Mouse (Mus musculus) midbrain, postnatal 0 days (tissue): ENCODE results near the gene Necab2. TPM values are rescaled to one million over a fixed set of nuclear protein-coding genes. Genes with fewer than 3 reads are reported as not detected.

Experiments
- ATAC-seq: fragments of 200-750 bp; cut with Nextera tagmentation; 2 replicates; pipeline ENCODE4 v1.8.0; 2017; ENCODE audit warnings: moderate number of reproducible peaks, mild to moderate bottlenecking, moderate TSS enrichment, moderate library complexity; ENCODE audit not compliant: low FRiP score
- DNase-seq: peaks from one replicate; pipeline ENCODE4 v3.0.0-alpha.2; 2015; ENCODE audit warnings: low spot score
- H3K27ac ChIP-seq: fragments of 300-500 bp; sonication (generic); 2 replicates; pipeline ENCODE4 v1.5.1; 2014; ENCODE audit warnings: low read depth, mild to moderate bottlenecking, low read length, mixed read lengths
- H3K27me3 ChIP-seq: fragments of 300-500 bp; sonication (generic); 2 replicates; pipeline ENCODE4 v1.6.1; 2014; ENCODE audit warnings: low read length, control low read depth, mixed read lengths; ENCODE audit not compliant: insufficient read depth
- H3K36me3 ChIP-seq: fragments of 300-500 bp; sonication (generic); 2 replicates; pipeline ENCODE4 v1.6.1; 2014; ENCODE audit warnings: low read length, control low read depth, mixed read lengths; ENCODE audit not compliant: insufficient read depth
- H3K4me1 ChIP-seq: fragments of 300-500 bp; sonication (generic); 2 replicates; pipeline ENCODE4 v1.6.1; 2014; ENCODE audit warnings: mild to moderate bottlenecking, control low read depth, antibody characterized with exemption, low read length, mixed read lengths; ENCODE audit not compliant: insufficient read depth
- H3K4me2 ChIP-seq: fragments of 300-500 bp; sonication (generic); 2 replicates; pipeline ENCODE4 v1.6.1; 2014; ENCODE audit warnings: low read depth, mild to moderate bottlenecking, low read length, mixed read lengths; ENCODE audit not compliant: poor library complexity, severe bottlenecking
- H3K4me3 ChIP-seq: fragments of 300-500 bp; sonication (generic); 2 replicates; pipeline ENCODE4 v1.5.1; 2014; ENCODE audit warnings: low read depth, mild to moderate bottlenecking, low read length, moderate library complexity
- H3K9ac ChIP-seq: fragments of 300-500 bp; sonication (generic); replicated peaks from 2 replicates; pipeline ENCODE4 v1.6.1; 2014; ENCODE audit warnings: mild to moderate bottlenecking, low read length, moderate library complexity, mixed read lengths; ENCODE audit not compliant: poor library complexity, severe bottlenecking
- H3K9me3 ChIP-seq: fragments of 300-500 bp; sonication (generic); 2 replicates; pipeline ENCODE4 v1.6.1; 2016; ENCODE audit warnings: low read length, control low read depth
- CTCF ChIP-seq: IDR thresholded peaks from 2 replicates; pipeline ENCODE4 v1.5.1; 2016; ENCODE audit warnings: antibody characterized with exemption, mild to moderate bottlenecking
- WGBS: fragments of 180-500 bp; shearing (Covaris S2); extraction: QIAGEN DNeasy Blood & Tissue Kit; methylation state at CpG from one replicate; pipeline ENCODE4 v1.1.7; 2014; 5-methylcytosine and 5-hydroxymethylcytosine counted together
- polyA plus RNA-seq: library from polyadenylated mRNA; unstranded; fragments of >200 nt; fragmentation: Nextera tagmentation; extraction: Ambion mirVana; gene quantifications from 2 replicates; pipeline ENCODE4 v1.2.1, GENCODE M21; 2015
- total RNA-seq: library from RNA; depleted of rRNA; stranded (reverse); fragments of >200 nt; gene quantifications from 2 replicates; pipeline ENCODE4 v1.2.3, GENCODE M21; 2014

Gene Necab2
- total and polyA plus RNA-seq, 2 experiments from 2014 or later = 76.6 to 119 TPM

GRCm38 (mm10) chr8:119496848-119497247 is 50.3 kb downstream of the Necab2 start:
- Histone ChIP-seq H3K4me3 (no peak overlapping the region), H3K36me3 (no peaks in the 10 kb centered on the region), H3K4me1 (peaks cover 2% of the 10 kb centered on the region; the same call in 1 of the 2 replicates), H3K9me3 (no peaks in the 10 kb centered on the region), H3K27ac (no peak overlapping the region), H3K9ac (no peak overlapping the region), H3K27me3 (no peaks in the 10 kb centered on the region), H3K4me2 (no peak overlapping the region)
- DNase-seq (no peak), ATAC-seq (no peak)
- TF ChIP-seq CTCF = peak; percentile 63
- 38% methylated on average over 6 of the region's 6 CpGs for WGBS

- 91% methylated on average over 2 of the region's 2 CpGs for WGBS
- H3K4me3 ChIP-seq = no peak overlapping the region
- H3K27ac ChIP-seq = no peak overlapping the region
- no peak for DNase-seq
- H3K9ac ChIP-seq = no peak overlapping the region
- H3K9me3 ChIP-seq = no peaks in the 10 kb centered on the region
- H3K27me3 ChIP-seq = no peaks in the 10 kb centered on the region
- no peaks in the 10 kb centered on the region for H3K36me3 ChIP-seq
- peaks cover 2% of the 10 kb centered on the region; the same call in 1 of the 2 replicates for H3K4me1 ChIP-seq
- ATAC-seq = no peak
- TF ChIP-seq CTCF = no peak
- no peak overlapping the region for H3K4me2 ChIP-seq
Measured at GRCm38 (mm10) chr8:119499836-119500235, 53.3 kb downstream of the Necab2 start.

GRCm38 (mm10) chr8:119501598-119501997 is 55.1 kb downstream of the Necab2 start, which contains the start of gene Slc38a8:
Gene Slc38a8, minus strand, starts transcription at chr8:119501698.
- H3K27ac ChIP-seq = no peak within 1 kb of the TSS
- no peak for ATAC-seq
- no peak within 1 kb of the TSS for H3K4me3 ChIP-seq
- H3K4me1 ChIP-seq = peaks cover 2% of the 10 kb centered on the region; the same call in 1 of the 2 replicates
- no peaks in the 10 kb centered on the region for H3K27me3 ChIP-seq
- no peak within 1 kb of the TSS for H3K9ac ChIP-seq
- no peak within 1 kb of the TSS for H3K4me2 ChIP-seq
- H3K9me3 ChIP-seq = no peaks in the 10 kb centered on the region
- peaks cover 4% of the 10 kb centered on the region; the same call in 1 of the 2 replicates for H3K36me3 ChIP-seq
- no peak for TF ChIP-seq CTCF
- DNase-seq = no peak
- 59% methylated on average over 5 of the region's 5 CpGs for WGBS

GRCm38 (mm10) chr8:119502111-119502510 is 55.6 kb downstream of the Necab2 start:
- H3K27ac ChIP-seq = no peak overlapping the region
- H3K9ac ChIP-seq = no peak overlapping the region
- DNase-seq (no peak), ATAC-seq (no peak)
- no peak overlapping the region for H3K4me2 ChIP-seq
- no peaks in the 10 kb centered on the region for H3K27me3 ChIP-seq
- H3K9me3 ChIP-seq = no peaks in the 10 kb centered on the region
- no peak for TF ChIP-seq CTCF
- no peaks in the 10 kb centered on the region for H3K4me1 ChIP-seq
- no peak overlapping the region for H3K4me3 ChIP-seq
- WGBS = 58% methylated on average over 4 of the region's 4 CpGs
- peaks cover 4% of the 10 kb centered on the region; the same call in 1 of the 2 replicates for H3K36me3 ChIP-seq

GRCm38 (mm10) chr8:119503191-119503767 is 56.8 kb downstream of the Necab2 start:
- Histone ChIP-seq H3K27ac (no peak overlapping the region), H3K9me3 (no peaks in the 10 kb centered on the region), H3K4me3 (no peak overlapping the region), H3K4me2 (no peak overlapping the region), H3K27me3 (no peaks in the 10 kb centered on the region), H3K36me3 (peaks cover 9% of the 10 kb centered on the region), H3K4me1 (no peaks in the 10 kb centered on the region), H3K9ac (no peak overlapping the region)
- no peak for ATAC-seq
- TF ChIP-seq CTCF = no peak
- WGBS = 43% methylated on average over 10 of the region's 10 CpGs
- DNase-seq = no peak

- DNase-seq (no peak), ATAC-seq (no peak)
- no peak for TF ChIP-seq CTCF
- 0 out of 2 replicates have a peak overlapping the region, but pooled peaks have one; percentile 6 for H3K27ac ChIP-seq
- WGBS = 16% methylated on average over 9 of the region's 9 CpGs
- H3K27me3 ChIP-seq = no peaks in the 10 kb centered on the region
- H3K4me2 ChIP-seq = no peak overlapping the region
- H3K9me3 ChIP-seq = no peaks in the 10 kb centered on the region
- peaks cover 29% of the 10 kb centered on the region for H3K36me3 ChIP-seq
- no peaks in the 10 kb centered on the region for H3K4me1 ChIP-seq
- H3K4me3 ChIP-seq = no peak overlapping the region
- no peak overlapping the region for H3K9ac ChIP-seq
Measured at GRCm38 (mm10) chr8:119505488-119505887, 59.0 kb downstream of the Necab2 start.
